Mouse (Mus musculus): ENCODE data around the gene Camk1g.

DNA sequence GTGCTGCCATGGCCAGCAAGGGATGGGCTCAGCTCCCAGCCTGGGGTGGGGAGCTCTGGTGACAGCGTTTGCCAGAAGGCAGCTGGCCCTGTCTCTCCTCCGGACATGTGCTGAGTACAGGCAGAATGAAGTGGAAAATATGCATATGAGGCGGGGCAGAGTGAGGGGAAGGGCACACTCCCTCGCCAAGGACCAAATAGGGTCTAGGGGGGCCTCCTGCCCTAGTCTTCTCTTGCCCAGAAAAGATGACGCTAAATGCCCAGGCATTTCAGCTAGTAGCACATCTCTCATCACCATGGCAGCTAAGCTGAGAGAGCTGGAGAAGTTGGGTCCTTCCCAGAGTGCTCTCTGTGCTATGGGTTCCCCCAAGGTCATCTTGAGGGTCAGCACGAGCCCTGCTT is 52.9 kb downstream of the Camk1g start:
- TF ChIP-seq TAL1 (IDR thresholded peaks at IDR 0.05; ENCODE audit: low read length) (no peak), GATA1 (IDR thresholded peaks at IDR 0.05; ENCODE audit: low read length) (no peak)

Data from erythroblast, embryonic 14.5 days (primary cell).